Mouse (Mus musculus) telencephalon, adult 2 months (tissue): Measurements from ENCODE around the gene Tmem178.
"Not testable (repeated sequence)": the region's sequence is repeated elsewhere in the genome, so short reads cannot be mapped to it uniquely, and the experiment has no call there.

Experiments
- DNase-seq: peaks from one replicate; pipeline ENCODE4 v3.0.0-alpha.2; 2011; ENCODE audit warnings: low read depth, low spot score

Gene Tmem178

DNA sequence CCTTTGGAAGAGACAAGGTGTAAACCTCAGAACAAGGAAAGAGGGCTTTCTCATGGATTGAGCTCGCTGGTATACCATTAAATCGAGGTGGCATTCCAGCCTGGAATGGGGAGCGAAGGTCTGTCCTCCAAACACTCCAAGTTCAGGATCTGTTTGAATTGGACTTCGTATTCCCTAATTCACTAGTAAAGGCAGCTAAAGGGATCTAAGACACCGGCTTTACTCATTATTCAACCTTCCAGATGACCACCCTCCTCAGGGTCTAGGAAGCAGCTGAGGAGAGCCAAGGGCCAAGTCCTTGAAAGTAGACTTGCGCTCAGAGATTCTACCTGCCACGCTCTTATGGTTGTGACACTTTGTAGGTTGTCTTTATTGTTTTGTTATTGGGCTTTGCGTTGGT, 1.1 kb downstream of the Tmem178 start:
- not testable (repeated sequence) for DNase-seq

DNA sequence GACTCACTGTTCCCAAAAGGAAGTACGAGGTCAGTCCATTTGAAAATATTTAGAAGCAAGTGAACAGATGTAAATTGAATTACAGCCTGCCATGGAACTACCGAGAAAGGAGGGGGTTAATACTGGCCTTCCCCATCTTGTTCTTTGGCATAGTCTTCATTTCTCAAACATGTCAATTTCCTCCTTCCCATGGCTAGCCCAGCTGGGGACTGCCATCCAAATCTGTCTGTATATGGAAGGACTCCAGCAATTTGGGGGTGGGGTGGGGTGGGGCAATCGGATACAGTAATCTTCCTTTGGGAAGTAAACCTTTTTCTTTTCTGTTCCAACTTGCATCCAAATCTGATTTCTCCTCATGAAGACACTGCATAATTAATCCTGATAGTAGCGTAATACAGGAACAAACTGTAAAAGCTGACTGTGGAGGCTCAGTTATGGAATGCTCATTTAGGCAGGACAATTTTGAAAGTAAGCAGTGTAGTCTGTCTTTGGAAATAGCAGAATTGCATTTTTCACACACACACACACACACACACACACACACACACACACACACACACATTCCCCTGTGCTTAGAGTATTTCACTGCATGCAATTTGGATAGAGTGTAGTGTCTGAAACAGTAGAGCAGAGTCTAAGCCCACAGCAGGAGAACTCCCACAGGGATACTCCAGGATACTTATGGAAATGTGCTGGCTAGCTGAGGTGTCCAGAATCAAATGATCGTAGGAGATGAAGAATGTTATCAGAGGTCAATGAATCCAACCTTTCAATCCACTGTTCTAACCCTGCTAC, 1.9 kb downstream of the Tmem178 start:
- DNase-seq = no peak

DNA sequence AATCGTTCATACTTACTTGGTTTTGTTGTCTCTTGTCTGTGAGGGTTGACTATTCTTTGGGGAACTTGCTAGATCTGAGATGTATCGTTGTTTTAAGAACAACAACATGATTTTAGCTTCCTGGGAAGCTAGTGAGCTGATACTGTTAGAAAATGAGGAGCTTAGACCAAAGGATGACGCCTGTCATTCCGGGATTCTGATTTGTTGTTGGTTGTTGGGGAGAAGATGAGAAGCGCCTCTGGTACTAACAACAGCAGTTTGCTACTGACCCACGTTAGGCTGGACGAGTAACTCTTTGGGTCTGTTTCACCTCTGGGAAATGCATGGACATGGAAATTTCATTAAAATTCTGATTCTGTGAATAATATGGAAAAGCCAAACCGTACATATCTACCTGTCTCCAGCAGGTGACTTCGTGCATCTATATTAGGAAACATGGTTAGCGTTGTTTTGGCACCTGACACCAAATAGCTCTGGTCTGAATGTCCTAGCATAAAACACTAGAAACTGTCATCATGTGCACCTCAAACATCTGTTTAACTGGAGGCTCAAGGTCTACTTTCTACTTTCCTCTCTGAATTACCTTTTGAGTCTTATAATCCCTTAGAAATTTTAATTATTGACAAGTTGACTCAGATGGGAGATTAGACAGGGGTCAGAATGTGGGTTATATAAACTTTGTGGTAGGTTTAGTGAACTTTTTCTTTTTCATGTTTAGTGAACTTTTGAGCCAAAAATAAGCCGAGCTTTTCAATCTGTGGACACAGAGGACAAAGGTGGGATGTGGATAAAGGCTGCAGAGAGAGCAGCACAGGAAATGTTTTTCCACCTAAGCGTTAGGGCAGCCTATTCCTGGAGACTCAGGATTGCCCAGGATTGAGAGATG, 2.9 kb downstream of the Tmem178 start:
- DNase-seq = no peak

DNA sequence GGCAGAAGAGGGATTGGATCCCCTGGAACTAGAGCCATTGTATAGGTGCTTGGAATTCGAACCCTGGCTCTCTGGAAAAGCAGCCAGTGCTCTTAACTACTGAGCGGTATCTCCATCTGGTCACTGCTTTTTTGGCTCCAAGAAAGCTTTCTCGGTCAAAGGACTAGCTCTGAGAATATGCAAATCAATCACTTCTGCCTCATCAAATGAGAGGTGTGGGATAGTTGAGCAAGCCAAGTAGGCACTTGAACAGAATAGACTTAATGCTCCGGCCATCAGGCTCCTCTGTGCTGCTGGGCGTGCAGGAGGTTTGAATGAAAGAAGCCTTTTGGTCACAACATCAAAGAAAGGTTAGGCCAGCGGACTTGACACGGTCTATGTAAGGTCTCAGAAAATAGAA, 5.0 kb downstream of the Tmem178 start:
- no peak for DNase-seq

DNA sequence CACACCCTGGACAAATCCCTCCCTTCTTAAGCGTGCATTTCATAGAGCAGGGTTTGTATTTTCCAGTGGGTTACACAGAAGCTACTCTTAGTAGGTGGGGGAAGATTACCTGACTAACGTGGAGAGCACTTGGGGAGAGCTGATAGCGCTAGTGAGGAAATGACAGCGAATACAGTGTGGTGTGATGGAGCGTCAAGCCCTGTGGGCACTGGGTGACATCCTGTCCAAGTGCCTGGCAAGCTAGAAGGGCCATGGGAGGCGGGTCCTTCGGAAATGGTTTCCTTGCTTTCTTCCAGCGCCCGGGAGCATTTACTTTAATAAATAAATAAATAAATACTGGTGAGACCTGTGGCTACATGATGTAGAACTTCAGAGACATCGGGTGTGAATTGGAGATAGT, 5.5 kb downstream of the Tmem178 start:
- no peak for DNase-seq

DNA sequence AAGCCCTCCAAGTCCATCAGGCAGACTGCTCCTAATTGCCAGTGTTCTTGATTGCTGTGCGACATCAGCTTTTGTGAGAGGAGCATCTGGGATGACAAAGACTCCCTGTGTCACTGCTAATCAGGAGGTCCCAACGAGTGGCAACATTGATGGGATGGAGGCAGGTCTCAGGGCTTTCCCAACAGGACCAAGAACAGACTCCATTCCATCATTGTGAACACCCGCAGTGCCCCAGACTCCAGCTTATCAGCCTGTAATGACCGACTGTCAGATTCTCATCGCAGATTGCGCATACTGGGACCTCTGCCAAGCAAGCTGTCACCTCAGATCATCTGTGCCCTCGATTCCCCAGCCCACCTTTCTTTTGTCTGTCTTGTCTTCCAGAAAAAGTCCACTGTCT, 7.9 kb downstream of the Tmem178 start:
- no peak for DNase-seq

DNA sequence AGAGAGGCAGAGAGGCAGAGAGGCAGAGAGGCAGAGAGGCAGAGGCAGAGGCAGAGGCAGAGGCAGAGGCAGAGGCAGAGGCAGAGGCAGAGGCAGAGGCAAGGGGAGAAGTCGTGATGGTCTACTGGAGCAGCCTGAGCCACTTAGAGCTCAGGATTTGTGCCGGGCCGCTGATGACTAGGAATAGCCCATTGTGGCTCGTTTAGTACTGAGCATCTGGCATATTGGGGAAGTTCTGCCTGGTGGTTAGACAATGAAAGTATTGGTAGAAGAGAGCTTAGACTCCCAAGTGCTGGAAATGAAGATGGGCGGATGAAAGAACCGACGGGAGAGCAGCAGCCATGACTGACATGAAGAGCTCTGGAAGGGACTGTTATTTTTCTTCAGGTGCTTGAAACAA, 11.0 kb downstream of the Tmem178 start:
- DNase-seq = no peak

DNA sequence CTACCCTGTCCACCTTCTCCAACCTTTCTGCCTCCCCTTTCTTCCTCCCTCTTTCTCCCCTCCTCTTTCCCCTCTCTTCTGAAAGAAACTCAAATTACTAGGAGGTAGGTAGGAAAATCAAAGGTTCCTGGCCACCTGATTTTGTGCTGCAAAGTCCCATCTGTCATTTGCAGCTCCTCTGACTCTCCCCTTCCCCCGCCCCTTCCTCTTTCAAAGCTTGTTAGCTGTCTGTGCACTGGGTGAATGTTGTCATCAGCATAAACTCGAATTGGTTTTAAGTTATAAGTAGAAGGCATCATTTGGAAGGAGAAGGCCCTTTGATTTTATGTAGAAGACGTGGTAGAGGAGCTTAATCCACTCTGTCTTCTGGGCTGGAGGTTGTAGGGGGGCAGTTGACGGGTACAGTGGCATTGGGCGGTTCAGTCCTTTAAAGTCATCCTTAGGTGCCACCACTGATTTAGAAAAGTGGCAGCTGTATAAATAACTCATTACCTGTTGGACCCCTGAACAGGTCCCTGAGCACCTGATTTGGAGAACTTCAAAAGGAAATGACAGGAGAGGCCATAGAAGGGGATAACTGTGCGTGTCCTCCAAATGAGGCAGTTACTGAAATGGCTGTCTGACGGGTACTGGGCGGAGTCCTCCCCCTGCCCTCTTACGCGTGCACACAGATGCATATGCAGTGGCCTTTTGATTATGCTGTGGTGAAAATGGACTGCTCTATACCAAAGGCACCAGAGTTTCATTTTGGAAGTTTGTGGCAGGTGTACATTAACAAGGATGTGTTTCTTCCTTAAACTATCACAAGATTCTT, 11.8 kb downstream of the Tmem178 start:
- DNase-seq = no peak

DNA sequence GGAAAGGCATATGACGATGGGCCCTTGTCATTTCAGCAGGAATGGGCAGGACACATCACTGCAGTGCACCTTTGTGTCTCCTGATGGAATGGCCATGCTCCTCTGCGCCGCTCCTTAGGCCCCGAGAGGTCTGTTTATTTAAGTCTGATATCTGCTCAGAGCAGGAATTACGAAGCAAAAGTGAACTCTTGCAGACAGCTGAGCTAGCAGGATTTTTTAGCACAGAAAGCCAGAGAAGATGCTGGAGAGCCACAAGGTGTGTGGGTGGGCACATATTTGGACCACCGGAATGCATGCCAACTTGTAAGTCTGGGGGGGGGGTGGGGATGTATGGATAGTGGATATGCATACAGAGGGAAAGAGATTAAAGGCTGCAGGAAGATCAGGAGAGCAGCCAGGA, 13.9 kb downstream of the Tmem178 start:
- DNase-seq = peak; percentile 77

DNA sequence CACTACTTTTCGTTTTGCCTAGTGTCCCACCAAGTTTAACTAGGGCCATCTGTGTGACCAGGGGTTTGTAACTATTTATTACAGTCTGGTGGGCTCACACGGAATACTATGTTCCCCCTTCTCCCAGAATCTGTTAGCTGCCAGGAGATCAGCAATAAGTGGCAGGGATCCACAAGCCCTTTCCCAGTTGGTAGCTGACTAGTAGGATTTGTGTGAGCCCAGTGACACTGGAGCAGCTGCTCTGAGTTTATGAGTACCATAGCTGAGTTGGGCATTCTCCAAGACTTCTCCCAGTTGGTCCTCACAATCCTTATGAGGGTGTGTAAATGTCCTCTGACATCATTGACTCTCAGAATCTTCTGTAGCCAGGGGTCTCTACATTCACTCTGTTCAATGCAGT, 15.4 kb downstream of the Tmem178 start:
- DNase-seq = no peak

DNA sequence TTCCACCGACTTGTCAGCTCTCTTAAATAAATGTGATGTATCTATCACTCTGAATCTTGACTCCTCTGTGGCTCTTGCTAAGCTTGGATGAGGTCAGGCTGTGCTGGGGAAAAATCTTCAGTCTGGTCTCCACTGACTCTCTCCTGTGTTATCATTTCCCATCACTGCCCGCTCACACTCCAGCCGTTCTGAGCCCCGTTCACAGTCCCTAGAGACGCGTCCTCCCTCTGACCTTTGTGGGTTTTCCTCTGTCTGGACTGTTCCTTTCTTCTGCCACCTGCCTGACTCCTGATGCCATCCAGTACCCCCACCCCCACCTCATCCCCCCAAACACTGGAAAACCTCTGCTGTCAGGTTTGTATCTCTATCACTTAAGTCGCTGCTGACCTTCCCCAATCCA, 23.0 kb downstream of the Tmem178 start:
- no peak for DNase-seq

DNA sequence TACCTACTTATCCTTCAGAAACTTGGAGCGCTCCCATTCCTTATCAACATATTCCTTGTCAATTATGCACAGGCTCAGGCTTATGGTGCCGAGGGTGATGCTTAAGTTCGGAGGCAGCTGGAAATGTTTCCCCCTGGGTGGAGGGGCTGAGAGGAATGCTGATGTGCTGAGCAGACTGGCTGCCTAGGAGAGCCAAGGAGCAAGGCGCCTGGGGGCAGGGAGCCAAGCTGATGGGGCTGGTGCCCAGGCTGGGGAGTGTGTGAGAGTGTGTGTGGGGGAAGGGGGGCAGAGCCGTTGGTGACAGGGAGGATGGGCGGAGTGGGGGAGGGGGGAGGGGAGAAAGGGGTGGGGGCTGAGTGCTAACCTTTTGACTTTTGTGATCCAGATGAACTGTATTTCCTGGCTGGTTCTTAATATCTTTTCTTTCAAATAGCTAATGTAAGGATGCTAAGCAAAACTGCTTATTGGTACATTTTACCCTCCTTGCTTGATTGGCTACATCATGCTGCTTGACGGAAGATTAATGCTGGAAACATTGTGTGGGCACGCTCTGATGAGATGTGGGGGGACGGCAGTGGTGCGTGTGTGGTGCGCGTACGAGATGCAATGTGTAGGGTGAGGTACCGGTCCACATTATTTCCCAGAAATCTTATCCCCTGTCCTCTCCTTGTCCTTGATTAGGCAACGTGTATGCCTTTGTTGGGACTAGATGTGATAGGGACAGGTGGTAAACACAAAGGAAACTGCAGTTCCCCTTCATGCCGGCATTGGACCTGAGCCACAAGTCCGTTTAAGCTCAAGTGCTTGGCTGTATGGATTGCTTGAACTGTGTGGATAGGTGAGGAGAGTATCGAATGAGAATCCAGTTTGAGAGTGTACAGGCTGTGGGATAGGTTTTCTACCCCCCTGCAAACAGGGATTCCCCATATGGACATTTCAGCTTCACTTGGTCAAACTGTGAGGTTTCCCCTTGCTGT, 25.5 kb downstream of the Tmem178 start:
- no peak for DNase-seq

DNA sequence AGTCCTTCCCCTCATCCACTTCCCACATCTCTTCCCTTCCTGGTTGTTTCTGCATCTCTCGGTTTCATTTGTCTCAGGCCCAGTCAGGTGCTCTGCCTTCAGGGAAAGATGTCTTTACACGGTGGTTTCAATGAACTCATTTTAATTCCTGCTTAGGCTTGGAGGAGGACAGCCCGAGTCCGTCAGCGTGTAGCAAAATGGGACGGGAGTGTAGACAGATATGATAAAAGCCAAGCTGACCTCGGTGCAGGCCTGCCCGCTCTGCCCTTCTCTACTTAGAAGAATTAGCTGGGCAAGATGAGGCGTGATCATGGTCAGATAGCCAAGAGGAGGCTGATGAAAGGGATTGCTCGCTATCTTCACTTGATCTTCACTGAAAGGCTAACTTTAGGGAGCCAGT, 26.3 kb downstream of the Tmem178 start:
- no peak for DNase-seq

DNA sequence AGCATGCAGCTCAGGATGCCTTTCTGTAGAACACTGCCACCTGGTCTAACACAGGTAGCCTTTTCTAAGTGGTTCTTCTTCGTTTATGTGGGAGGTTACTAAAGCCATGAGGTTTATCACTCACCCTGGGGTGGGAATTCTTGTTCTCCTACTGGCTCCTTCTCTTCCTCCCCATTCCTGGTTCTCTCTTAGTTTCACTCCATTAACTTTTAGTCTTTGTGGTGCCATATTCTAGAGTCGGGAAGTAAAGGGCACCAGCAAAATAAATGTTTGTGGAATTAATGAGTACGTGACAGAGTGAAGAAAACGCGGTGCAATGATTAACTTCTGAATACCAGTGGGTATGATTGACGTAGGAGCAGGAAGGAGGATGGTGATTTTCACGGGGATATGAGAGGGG, 28.5 kb downstream of the Tmem178 start:
- no peak for DNase-seq

DNA sequence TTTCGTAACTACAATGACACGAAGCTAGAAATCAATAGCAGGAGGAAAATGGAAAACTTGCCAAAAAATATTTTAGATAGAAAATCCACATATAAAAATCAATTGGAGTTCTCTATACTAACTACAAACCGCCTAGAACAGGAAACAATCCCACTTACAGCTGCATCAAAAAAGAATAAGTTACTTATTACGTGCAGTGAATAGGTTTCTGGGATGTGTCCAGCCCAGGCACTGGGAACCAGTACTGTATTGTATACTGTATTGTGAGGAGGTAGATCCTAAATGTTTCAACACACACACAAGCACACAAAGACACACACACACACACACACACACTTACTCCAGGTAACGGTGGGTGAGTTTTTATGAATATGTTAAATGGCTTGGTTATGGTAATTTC, 32.8 kb downstream of the Tmem178 start:
- DNase-seq = no peak

DNA sequence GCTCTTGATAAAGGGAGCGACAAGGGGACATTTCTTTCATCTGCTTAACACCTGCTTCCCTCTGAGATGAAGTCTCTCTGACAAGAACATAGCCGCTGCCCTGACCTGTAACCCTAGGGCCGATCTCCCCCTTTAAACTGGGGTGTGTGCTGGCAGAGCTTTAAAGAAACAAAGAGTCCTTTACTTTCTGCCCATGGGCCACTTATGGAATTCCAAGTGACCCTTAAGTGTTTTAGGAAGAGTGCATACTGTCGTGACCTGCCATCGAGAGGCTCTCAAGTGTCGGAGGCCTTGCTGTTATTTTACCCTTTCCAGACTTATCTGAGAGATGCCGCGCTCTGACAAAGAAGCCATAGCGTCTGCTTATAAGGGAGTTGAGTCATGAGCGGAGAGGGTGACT, 35.7 kb downstream of the Tmem178 start:
- no peak for DNase-seq

DNA sequence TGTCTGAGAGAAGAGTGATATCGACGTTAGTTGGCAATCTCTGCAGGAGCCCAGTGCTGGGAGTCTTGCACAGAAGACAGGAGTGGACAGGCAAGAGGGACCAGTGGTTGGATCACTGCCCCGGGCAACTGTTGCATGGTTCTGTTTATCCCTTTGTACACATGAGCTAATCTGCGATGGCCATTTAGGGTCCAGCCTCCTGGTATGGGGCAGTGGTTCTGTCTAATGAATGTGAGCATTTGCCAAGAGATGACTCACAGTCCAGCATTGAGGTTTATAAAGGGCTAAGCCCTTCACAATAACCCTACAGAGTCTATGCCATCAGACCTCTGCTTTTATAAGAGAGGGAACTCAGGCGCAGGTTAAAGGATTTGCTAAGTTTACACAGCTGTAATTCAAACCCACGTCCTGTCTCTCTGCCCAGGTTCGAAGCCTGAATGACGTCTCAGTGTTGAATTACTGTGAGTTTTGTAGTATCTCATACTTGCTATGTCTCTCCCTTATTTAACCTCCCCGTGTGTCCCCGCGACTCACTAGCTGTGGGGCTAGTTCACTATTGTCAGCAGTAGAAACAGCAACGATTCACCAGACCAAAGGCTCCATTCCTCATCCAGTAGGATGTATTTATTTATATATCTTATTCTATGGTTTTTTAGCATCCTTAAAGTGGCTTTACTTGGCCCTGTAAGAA, 37.4 kb downstream of the Tmem178 start:
- DNase-seq = no peak

DNA sequence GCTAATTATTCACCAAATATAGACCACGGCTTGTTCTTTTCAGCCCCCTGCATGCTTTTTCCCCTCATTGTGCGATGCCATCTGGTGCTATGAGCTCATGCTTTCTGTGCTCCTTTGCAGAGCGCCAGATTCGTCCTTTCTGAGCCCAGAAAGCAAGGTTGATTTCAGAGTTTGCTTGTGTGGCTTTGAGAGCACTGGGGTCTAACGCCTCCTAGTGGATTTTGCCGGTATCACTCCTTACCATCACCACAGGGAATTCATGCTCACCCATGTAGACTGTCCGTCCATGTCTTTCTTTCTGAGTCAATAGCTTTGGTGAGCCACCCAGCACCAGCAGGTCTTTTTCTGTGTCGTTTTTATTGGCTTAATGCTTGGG, 38.0 kb downstream of the Tmem178 start:
- DNase-seq = peak; percentile 94

DNA sequence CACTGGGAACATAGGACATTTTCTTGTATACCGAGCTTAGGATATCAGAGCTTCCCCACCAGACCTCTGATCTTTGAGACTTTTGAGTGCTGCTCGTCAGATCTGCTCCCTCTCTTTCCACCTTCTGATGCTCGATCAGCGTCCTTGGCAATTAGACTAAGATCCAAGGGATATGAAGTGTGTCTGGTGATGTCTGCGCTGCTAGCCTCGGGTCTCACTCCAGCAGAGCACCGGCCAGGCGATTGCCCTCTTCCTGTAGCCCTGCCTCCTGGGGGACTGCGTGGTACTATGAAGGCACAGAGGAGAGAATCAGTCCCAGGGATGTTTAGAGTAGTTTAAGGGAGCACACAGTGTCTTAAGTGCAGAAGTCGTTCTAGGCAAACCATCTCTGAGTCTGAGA, 38.5 kb downstream of the Tmem178 start:
- no peak for DNase-seq

DNA sequence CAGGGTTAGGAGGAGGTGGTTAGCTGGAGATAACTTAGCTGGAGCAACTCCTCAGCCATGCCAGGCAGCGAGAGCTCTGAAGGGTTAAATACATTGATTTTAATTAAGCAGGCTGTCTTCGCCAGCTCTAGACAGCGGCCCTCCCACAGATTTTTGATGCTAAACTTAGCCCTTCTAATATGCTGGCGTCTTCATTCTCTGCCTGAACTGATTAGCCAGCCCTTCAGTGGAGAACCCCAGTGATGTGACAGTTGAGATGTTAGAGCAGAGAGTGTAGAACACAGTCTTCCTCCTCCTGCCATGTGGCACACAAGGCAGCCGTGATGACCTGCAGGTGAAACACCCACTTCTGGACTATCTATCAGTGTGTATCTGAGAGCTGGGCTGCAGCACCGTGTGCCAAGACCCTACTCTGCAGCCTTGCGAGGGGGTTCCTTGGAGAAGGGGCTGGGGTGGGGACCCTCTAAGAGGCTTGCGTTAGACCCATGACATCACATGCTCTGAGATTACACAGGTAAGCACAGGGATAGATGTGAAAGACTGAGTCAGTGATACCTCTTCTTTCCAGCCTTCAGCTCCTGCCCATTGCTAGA, 47.2 kb downstream of the Tmem178 start:
- peak; percentile 39 for DNase-seq
